Mouse (Mus musculus): ENCODE data around the gene Cdkn2d. TPM values are rescaled to one million over a fixed set of nuclear protein-coding genes. Genes with fewer than 3 reads are reported as not detected.
A peak's percentile ranks its signal among the peaks of the same experiment; 100 is the strongest.
"Not testable (repeated sequence)": the region's sequence is repeated elsewhere in the genome, so short reads cannot be mapped to it uniquely, and the experiment has no call there.

The Cdkn2d gene
- 58.8 to 83.6 TPM (median 66.5 TPM) in 3 replicates for total RNA-seq (2017)

DNA sequence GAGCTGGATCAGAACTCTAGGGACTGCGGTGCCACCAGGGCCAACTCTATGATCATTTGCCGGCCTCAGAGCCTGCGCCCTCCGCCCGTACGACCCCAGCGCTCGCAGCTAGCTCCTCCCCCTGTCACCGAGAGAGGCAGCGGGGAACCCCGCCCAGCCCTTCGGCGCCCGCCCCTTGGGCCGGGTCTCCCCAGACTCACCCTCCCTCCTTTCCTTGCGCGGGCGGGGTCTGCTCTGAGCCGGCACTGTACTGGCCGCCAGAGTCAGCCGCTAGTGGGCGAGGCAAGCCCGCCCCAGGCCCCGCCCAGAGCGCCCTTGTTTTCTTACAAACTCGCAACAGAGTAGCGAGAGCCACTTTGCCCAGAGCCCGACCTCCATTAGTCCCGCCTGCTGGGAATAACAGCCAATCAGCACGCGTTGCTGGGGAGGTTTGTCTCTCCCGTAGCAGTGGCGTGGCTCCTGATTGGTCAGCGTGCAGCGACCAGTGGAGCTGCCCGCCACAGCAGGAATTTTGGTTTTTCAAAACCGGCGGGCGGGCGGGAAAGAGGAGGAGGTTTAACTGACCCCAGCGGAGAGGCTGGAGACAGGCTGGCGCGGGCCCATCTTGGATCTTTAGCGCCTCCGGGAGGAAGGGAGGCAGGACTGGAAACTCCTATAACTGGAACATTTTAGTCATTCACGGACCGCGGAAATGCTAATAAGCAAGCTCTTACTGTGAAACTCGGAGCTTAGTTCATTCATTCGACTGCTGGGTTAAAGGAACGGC is at the start of gene Cdkn2d:
Cdkn2d (minus strand) TSS at position 386 of the 766 bp plus-strand sequence.
- ATAC-seq (replicated peaks; ENCODE audit: insufficient number of reproducible peaks, low FRiP score, low TSS enrichment, poor library complexity, severe bottlenecking): peak; percentile 80

DNA sequence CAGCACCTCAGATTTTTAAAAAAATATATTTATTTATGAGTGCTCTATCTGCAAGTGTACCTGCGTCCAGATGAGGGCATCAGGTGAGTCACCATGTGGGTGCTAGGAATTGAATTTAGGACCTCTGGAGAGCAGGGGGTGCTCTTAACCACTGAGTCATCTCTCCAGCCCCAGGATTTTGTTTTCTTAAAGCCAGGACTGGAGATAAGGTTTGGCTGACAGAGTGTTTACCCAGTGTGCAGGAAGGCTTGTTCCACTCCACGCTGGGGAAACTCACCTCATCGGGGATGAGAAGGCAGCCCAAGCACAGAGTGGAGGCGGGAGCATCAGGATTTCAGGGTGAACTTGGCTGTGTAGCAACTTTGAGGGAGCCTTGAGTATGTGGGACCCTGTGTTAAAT is 49.2 kb upstream of the Cdkn2d start:
- ATAC-seq (replicated peaks; ENCODE audit: insufficient number of reproducible peaks, low FRiP score, low TSS enrichment, poor library complexity, severe bottlenecking): no peak

DNA sequence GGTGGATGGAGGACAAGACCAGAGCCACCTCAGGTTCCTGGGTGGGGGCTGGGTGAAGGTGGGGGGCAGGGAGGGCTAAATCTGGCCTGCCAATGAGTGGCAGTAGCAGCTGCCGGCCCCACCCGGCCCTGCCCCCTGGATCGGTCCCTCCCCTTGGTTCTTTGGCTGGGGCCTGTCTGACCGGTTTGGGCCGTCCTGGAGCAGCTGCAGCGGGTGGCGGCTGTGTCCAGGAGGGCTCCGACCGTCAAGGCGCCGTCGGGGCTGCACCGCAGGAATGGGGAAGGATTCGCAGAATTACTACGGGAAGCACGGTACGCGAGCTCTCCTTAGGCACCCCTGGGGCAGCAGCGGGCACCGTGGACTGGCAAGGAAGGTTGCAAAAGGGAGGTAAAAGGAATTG is 46.4 kb upstream of the Cdkn2d start:
- no peak for ATAC-seq (replicated peaks; ENCODE audit: insufficient number of reproducible peaks, low FRiP score, low TSS enrichment, poor library complexity, severe bottlenecking)

DNA sequence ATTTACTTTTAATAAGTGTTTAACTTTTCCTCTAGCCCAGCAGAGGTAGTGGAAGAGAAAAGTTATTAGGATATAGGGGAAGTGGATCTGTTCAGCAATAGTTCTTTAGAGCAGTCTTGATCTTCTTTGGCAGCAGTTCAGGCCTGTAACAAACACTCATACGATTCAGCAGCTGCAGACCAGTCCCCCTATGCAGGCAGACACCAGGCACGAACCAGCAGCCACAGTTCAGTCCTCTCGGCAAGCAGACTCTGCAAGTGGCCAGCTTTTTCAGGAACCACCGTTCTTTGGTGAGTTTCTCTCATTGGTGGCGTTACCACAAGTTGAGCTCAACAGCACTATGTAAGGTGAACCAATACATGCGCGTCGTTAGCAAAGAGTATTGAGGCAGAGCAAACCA is 45.3 kb upstream of the Cdkn2d start:
- ATAC-seq (replicated peaks; ENCODE audit: insufficient number of reproducible peaks, low FRiP score, low TSS enrichment, poor library complexity, severe bottlenecking): no peak

DNA sequence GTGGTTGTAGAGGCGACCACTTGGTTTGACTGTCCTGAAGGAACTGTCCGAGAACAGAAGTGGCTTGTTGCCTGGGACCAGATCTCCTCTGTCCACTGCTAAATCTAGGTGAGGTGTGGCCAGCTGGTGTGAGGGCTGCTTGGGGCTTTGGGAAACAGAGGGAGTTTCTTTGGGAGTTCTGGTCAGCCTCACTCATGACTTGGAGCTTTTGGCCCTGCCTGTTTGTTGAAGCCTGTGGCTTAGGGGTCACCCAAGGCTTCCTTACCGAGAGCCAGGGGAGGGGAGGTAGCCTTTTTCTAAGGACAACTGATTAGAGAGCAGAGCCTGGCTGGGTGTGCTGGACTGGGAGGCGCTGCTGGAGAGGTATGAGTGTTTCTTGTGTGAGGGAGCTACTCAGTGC is 44.2 kb upstream of the Cdkn2d start:
- no peak for ATAC-seq (replicated peaks; ENCODE audit: insufficient number of reproducible peaks, low FRiP score, low TSS enrichment, poor library complexity, severe bottlenecking)

DNA sequence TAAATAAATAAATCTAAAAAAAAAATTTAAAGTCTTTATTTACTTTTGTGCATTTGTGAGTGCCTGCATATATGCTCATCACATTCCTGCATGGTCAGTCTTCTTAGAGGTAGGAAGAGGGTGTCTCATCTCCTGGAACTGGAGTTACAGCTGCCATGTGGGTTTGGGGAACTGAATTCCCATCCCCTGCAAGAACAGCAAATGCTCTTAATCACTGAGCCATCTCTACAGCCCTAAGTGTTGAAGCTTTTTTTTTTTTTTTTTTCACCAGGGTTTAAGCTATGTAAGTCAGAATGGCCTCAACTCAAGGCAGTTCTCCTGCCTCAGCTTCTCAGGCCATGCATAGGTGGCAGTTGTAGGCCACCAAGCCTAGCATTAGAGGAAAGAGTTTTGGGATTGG is 43.5 kb upstream of the Cdkn2d start:
- ATAC-seq (replicated peaks; ENCODE audit: insufficient number of reproducible peaks, low FRiP score, low TSS enrichment, poor library complexity, severe bottlenecking): no peak

DNA sequence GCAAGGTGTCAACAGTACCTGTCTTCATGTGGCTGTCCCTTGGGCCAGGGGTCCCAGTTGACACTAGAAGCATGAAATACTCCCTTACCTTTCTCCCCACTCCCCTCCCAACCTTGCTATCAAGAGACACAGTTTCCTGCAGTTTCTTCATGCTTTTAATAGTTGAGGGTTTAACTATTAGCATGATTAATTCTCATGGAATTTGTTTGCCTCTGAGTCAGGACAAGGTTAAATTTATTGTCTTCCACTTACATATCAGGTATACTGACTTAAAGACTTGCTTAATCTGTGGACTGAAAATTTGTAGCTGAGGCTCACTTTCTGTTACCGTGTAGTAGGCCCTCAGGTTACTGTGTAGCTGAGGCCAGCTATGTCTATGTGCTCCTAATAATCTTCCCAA is 42.3 kb upstream of the Cdkn2d start:
- ATAC-seq (replicated peaks; ENCODE audit: insufficient number of reproducible peaks, low FRiP score, low TSS enrichment, poor library complexity, severe bottlenecking): no peak

DNA sequence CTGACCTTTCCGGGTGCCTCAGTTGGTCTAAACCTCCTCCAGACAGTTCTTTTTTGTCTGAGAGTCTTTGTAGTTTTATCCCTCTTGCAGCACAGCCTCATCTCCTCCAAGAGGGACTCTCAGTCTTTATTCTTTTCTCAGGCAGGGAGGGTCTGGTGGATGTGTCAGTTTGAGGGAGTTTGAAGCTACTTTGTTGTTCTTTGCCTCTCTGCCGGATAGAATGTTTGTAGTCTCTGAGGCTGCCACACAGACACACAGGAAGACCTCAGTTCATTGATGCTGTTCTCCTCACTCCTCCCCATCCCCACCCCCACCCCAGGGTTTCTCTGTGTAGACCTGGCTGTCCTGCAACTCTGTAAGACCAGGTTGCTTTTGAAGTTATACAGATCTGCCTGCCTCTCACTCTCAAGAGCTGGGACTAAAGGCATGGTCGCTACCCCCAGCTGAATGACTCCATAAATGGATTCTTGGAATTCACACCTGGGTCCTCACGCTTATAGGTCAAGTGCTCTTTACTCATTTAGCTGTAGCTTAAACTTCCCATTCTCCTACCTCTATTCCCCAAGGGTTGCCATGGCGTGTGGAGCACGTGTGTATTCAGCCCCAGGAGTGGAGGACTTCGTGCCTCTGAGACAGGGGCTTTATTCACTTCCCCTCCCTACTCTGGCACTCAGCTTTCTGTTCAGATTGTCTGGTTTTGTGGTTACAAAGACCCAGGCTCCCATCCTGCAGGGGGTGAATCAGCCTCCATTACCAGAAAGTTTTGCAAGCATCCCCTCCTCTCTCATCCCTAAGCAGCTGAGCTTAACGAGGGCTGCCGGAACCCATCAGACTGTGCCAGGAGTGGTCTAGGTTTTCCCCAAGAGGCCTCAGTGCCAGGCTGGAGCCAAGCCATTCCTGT is 41.2 kb upstream of the Cdkn2d start:
- ATAC-seq (replicated peaks; ENCODE audit: insufficient number of reproducible peaks, low FRiP score, low TSS enrichment, poor library complexity, severe bottlenecking): no peak

DNA sequence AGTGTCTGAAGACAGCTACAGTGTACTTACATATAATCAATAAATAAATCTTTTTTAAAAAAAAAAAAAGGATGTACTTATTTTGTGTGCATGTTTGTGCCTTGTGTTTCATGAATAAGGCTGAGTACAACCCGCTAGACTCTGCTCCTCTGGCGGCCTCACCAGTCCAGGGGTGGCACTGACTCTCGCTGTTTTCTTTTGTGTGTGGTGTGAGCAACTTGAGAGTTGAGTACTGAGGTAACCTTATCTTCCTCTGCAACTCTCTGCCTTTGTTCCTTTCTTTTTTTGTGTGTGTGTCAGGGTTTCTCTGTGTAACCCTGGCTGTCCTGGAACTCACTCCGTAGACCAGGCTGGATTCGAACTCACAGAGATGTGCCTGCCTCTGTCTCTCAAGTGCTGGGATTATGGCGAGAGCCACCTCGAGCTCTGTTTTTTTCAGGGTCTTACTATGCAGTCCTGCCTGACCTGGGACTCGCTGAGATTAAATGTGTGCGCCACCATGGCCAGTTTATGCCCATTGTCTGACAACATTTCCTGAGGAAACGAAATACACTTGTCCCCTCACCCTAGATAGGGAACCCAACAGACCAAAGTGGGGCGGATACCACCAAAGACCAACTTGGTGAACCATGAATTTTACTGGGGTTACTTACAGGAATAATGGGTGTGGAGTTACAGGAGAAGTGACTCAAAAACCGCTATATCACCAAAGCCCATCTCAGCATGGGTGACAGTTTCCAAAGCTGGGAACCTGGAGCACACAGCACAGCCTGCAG is 40.3 kb upstream of the Cdkn2d start:
- ATAC-seq (replicated peaks; ENCODE audit: insufficient number of reproducible peaks, low FRiP score, low TSS enrichment, poor library complexity, severe bottlenecking): no peak

DNA sequence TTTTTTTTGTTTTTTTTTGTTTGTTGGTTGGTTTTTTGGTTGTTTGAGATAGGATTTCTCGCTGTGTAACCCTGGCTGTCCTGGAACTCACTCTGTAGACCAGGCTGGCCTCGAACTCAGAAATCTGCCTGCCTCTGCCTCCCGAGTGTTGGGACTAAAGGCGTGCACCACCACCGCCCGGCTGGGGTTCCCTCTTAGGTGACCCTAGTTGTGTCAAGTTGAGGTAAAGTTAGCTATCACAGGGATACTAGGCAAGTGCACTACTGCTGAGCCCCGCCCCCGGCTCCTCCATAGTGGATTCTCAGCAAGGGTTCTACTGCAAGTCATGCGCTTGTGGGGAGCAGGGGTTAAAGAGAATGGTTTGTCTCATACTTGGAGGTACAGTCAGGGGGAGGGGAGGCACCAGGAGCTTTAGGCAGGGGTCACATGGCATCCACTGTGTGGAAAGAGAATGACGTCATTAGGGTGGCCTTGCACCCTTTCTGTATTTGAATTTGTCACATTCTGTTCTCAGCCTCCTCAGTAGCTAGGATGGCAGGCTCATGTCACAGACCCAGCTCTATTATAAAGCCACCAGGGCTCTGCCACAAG is 38.6 kb upstream of the Cdkn2d start:
- ATAC-seq (replicated peaks; ENCODE audit: insufficient number of reproducible peaks, low FRiP score, low TSS enrichment, poor library complexity, severe bottlenecking): no peak

DNA sequence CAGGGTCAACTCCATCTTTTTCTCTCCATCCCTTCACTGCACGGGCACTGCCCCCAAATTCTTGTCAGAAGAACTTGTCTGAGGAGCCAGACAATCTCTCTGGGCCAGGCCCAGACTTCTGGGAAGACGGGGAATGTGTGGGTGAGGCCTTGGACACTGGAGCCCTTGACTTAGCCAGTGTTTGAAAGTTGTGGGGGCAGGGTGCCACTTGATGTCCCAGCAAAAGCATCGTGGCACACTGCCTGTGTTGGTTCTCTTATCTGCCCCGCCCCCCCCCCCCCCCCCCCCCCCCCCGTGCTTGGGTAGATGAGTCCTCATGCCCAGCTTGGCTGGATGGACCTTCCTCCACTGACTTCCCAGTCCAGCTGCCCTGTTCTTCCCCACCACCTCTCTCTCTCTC is 37.8 kb upstream of the Cdkn2d start:
- ATAC-seq (replicated peaks; ENCODE audit: insufficient number of reproducible peaks, low FRiP score, low TSS enrichment, poor library complexity, severe bottlenecking): no peak

DNA sequence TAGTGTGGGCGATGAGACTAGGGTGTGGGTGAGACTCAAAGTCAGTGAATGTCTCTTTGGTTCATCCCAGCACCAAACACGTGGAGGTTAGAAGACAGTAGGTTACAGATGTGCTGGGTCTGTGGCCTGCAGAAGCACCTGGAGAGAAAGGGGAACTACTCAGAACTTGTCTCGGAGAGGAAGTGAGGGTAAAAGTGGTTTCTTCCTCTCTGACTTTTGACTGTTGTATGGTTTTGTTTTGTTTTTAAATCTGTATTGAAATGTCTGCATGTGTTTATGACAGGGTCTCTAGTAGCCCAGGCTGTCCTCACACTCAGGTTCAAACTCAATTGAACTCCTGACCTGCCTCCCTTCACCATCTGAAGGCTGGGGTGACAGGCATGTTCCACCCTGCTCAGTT is 36.8 kb upstream of the Cdkn2d start:
- peak; percentile 78 for ATAC-seq (replicated peaks; ENCODE audit: insufficient number of reproducible peaks, low FRiP score, low TSS enrichment, poor library complexity, severe bottlenecking)

DNA sequence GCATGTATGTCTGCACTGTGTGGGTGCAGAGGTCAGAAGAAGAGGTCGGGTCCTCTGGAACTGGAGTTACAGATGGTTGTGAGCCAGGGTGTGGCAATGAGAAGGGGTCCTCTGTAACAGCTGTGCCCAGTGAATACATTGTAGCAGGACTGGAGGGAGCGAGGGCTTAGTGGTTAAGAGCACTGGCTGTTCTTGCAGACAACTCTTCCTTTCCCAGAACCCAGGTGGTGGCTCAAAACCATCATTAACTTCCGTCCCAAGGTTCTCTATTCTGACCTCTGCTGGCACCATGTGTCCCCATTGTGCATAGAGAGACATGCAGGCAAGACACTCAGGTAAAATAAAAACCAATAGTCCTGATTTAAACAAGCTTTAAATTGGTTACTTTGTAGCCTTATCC is 36.4 kb upstream of the Cdkn2d start:
- no peak; the same call in 1 of the 2 replicates for ATAC-seq (replicated peaks; ENCODE audit: insufficient number of reproducible peaks, low FRiP score, low TSS enrichment, poor library complexity, severe bottlenecking)

DNA sequence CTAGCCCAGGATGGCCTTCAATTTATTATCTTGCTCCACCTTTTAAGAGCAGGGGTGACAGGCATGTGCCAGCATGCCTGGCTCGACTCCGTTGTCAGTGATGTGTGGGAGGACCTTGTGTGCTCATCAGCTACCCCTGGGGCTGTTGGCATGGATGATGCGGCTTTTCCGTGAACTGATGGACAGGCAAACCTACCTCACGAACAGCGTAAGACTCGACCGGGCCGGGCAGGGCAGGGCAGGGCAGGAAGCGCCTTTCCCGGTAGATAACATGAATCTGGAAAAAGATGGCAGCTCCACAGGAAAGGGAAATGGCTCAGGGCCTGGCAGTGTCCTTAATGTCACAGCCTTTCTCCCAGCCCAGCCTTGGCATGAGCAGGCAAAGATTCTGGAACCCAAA is 33.1 kb upstream of the Cdkn2d start:
- no peak for ATAC-seq (replicated peaks; ENCODE audit: insufficient number of reproducible peaks, low FRiP score, low TSS enrichment, poor library complexity, severe bottlenecking)

DNA sequence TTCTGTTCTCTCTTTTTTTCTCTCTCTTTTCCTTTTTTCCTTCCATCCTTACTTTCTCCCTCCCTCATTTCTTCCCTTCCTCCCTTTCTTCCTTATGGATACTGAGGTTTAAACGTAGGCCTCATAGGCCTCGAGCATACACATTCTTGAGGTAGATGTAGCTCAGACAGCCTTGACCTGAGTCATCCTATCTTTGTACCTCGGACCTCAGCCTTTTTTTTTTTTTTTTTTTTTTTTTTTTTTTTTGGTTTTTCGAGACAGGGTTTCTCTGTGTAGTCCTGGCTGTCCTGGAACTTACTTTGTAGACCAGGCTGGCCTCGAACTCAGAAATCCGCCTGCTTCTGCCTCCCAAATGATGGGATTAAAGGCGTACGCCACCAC is 31.7 kb upstream of the Cdkn2d start:
- not testable (repeated sequence) for ATAC-seq (replicated peaks; ENCODE audit: insufficient number of reproducible peaks, low FRiP score, low TSS enrichment, poor library complexity, severe bottlenecking)

DNA sequence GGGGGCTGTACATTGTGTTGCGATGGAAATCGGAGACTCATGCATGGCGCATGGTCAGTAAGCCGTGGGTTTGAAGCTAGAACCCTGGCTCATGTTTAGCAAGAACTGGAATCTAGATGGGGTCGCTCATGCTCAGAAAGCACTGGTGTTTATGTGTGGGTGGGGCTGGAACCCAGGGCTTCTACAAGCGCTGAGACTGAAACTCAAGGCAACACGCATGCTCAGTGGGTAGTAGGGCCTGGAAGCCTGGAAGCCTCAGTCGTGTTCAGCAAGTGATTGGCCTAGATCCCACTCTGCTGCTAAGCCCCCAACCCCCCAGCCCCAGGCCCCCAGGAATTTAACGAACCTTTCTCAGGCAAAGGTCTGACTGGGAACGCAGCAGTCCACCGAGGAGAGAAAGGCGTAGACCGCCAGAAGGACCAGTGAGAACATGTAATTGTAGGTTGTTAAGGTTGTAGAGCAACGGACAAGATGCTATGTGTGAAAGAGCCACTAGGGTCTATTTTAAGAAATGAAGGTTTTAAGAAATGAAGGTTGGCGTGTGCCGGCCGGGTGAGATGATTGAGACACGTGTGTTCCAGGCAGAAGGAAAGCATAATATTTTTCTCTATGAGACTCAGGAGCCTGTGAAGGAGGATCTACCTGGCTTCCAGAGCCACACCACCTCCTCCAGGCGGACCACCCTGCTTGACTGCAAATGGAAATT is 31.2 kb upstream of the Cdkn2d start:
- ATAC-seq (replicated peaks; ENCODE audit: insufficient number of reproducible peaks, low FRiP score, low TSS enrichment, poor library complexity, severe bottlenecking): no peak

DNA sequence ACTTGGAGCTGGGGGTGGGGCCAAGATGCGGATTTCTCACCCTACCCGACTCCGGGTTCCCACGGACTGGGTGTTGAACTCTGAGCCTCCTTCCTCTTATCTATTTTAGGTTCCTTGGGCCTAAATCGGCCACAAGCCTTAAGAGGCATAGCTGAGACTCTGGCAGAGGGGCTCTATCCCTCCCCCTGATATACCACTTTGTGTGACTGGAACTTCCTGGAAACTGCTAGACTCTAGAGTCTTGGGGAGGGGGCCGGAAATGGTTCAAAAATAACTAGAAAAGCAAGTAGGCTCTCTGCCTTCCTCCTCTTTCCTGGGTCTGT is 30.3 kb upstream of the Cdkn2d start:
- peak; percentile 68 for ATAC-seq (replicated peaks; ENCODE audit: insufficient number of reproducible peaks, low FRiP score, low TSS enrichment, poor library complexity, severe bottlenecking)

DNA sequence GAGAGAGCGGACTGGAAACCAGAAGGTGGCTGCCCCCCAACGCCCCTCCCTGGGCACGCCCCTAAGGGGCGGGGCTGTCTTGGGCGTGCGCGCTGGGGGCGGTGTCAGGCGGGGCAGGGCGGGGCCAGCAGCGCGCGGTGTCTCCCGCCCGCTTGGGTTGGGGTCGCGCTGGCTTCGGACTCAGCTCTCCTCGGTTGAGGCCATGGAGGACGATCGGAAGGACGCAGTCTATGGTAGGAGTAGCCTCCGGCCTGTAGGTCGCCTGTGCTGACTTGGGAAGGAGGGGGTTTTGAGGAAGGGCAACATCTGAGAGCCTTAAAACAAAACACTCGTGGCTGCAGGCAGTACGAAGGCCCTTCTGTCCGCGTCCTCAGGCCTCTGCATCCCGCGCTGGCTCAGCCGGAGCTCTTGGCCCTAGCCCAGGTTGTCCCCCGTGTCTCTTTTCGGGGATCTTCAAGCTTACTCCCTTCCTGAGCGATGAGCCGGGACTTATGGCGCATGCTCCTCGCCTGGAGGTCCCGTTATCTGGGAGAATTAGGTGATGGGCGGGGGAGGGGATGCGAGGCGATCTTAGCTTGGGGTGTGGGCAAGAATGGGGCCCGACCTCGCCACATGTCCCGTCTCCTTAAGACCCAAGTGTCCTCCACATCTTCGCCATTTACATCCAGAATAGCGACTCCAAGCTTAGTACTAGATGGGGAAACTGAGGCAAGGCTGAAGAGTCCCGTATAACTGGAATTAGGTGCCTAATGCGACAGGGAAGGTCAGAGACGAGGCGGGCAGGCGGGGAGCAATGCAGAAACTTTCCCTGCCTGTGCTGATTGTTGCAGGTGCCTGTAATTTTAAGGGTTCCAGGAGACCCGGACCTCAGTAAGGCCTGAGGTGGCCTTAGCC is 29.7 kb upstream of the Cdkn2d start, which contains the start of gene Slc44a2:
Slc44a2 (plus strand) TSS at position 80 of the 894 bp plus-strand sequence.
- ATAC-seq (replicated peaks; ENCODE audit: insufficient number of reproducible peaks, low FRiP score, low TSS enrichment, poor library complexity, severe bottlenecking): peak; percentile 64

All from monocyte, adult 5-6 weeks (primary cell).